ENCODE assay signal across 32 mouse cellular contexts in genomic region chr10:87284296-87284695, GRCm38 (mm10).
A peak's percentile ranks its signal among the peaks of the same experiment; 100 is the strongest.
DNase-seq lines count a peak whose midpoint lies in the region; ATAC-seq and TF ChIP-seq lines count a peak whose summit lies in the region.
"Had no signal": no experiment of that assay in that cellular context is flagged by ENCODE, and none has a peak within 500 bp of the region (broad histone marks: within the 10 kb centered on the region; RNA-seq: fewer than 3 reads in every experiment).

No protein-coding gene starts in this region.

- H3K27ac ChIP-seq in forebrain, embryonic 15.5 days (replicated peaks), result no peak overlapping the region
- H3K27ac ChIP-seq in forebrain, embryonic 11.5 days (ENCODE audit: low read depth, low read length), result no peak overlapping the region
- H3K27ac ChIP-seq: embryonic facial prominence, embryonic 10.5 days; embryonic facial prominence, embryonic 15.5 days; hindbrain, embryonic 15.5 days; intestine, embryonic 15.5 days; kidney, postnatal 0 days; limb, embryonic 12.5 days; liver, embryonic 15.5 days; midbrain, embryonic 10.5 days; neural tube, embryonic 13.5 days had no signal

- TF ChIP-seq POLR2A in brain, embryonic 14.5 days (IDR thresholded peaks at IDR 0.05; ENCODE audit: borderline replicate concordance, extremely low read depth, insufficient read depth, insufficient read length, poor library complexity, severe bottlenecking), result no peak

- 0 out of 2 replicates have a peak, but pooled peaks cover 3% of the 10 kb centered on the region for H3K4me1 ChIP-seq in forebrain, embryonic 15.5 days
- H3K4me1 ChIP-seq in forebrain, embryonic 11.5 days (replicated peaks; ENCODE audit: control insufficient read depth, insufficient read depth, low read length), result no peaks in the 10 kb centered on the region
- H3K4me1 ChIP-seq: embryonic facial prominence, embryonic 10.5 days; embryonic facial prominence, embryonic 15.5 days; hindbrain, embryonic 15.5 days; intestine, embryonic 15.5 days; limb, embryonic 12.5 days; liver, embryonic 15.5 days; midbrain, embryonic 10.5 days; neural tube, embryonic 13.5 days had no signal

- H3K4me2 ChIP-seq in forebrain, embryonic 15.5 days (replicated peaks), result no peak overlapping the region
- no peak overlapping the region for H3K4me2 ChIP-seq in forebrain, embryonic 11.5 days (ENCODE audit: low read depth, low read length, severe bottlenecking)
- H3K4me2 ChIP-seq: embryonic facial prominence, embryonic 15.5 days; heart, embryonic 11.5 days; hindbrain, embryonic 15.5 days; intestine, embryonic 15.5 days; limb, embryonic 12.5 days; liver, embryonic 15.5 days; lung, embryonic 14.5 days; neural tube, embryonic 13.5 days had no signal

- H3K9ac ChIP-seq in forebrain, embryonic 15.5 days (replicated peaks), result no peak overlapping the region
- no peak overlapping the region for H3K9ac ChIP-seq in forebrain, embryonic 11.5 days (ENCODE audit: low read length)
- H3K9ac ChIP-seq: embryonic facial prominence, embryonic 15.5 days; hindbrain, embryonic 15.5 days; intestine, embryonic 15.5 days; limb, embryonic 12.5 days; liver, embryonic 15.5 days; lung, embryonic 14.5 days; neural tube, embryonic 13.5 days had no signal

- 67% methylated on average over 2 of the region's 2 CpGs for WGBS in forebrain, embryonic 15.5 days
- WGBS in forebrain, embryonic 11.5 days, result 88% methylated on average over 2 of the region's 2 CpGs

- H3K9me3 ChIP-seq in forebrain, embryonic 15.5 days, result no peaks in the 10 kb centered on the region
- no peaks in the 10 kb centered on the region for H3K9me3 ChIP-seq in forebrain, embryonic 11.5 days (ENCODE audit: control insufficient read depth, low read length)
- H3K9me3 ChIP-seq: embryonic facial prominence, embryonic 10.5 days; embryonic facial prominence, embryonic 15.5 days; hindbrain, embryonic 15.5 days; intestine, embryonic 15.5 days; limb, embryonic 12.5 days; liver, embryonic 15.5 days; midbrain, embryonic 10.5 days; neural tube, embryonic 13.5 days had no signal

- no peak overlapping the region for H3K4me3 ChIP-seq in forebrain, embryonic 15.5 days
- H3K4me3 ChIP-seq in forebrain, embryonic 11.5 days (ENCODE audit: low read depth, low read length), result no peak overlapping the region
- H3K4me3 ChIP-seq: embryonic facial prominence, embryonic 10.5 days; embryonic facial prominence, embryonic 15.5 days; hindbrain, embryonic 15.5 days; intestine, embryonic 15.5 days; limb, embryonic 12.5 days; liver, embryonic 15.5 days; midbrain, embryonic 10.5 days; myocyte; neural tube, embryonic 13.5 days had no signal

- no peak for DNase-seq in forebrain, embryonic 11.5 days (ENCODE audit: low spot score)
- peak; percentile 10 for DNase-seq in layer of hippocampus, adult 8-10 months (ENCODE audit: low spot score in 2 of 2)
- DNase-seq in layer of hippocampus, postnatal 25 days (ENCODE audit: extremely low spot score in 1 of 2, low spot score in 1 of 2), result no peak
- peak; percentile 12 for DNase-seq in brain, adult 2 months (ENCODE audit: low read depth, low spot score)
- DNase-seq in brain, embryonic 14.5 days (ENCODE audit: low read depth), result peak; percentile 71
- DNase-seq in lung, postnatal 25 days (ENCODE audit: low spot score), result no peak
- DNase-seq: adrenal gland, postnatal 25 days; B cell, adult 2 months; cerebellum, adult 11 months; cerebellum, adult 9-11 months; gastrocnemius, postnatal 25 days; heart, adult 18-20 months; heart, postnatal 36 days; kidney, adult 2 months; kidney, postnatal 4 days; lung, embryonic 14.5 days; lung, postnatal 14 days; right cerebral cortex, postnatal 14 days; thymus, postnatal 4 days had no signal

- H3K27me3 ChIP-seq in forebrain, embryonic 15.5 days, result no peaks in the 10 kb centered on the region
- H3K27me3 ChIP-seq in forebrain, embryonic 11.5 days (ENCODE audit: control insufficient read depth, insufficient read depth, low read length), result no peaks in the 10 kb centered on the region
- H3K27me3 ChIP-seq: embryonic facial prominence, embryonic 15.5 days; hindbrain, embryonic 15.5 days; intestine, embryonic 15.5 days; limb, embryonic 12.5 days; liver, embryonic 15.5 days; neural tube, embryonic 13.5 days had no signal

- ATAC-seq in forebrain, embryonic 15.5 days (replicated peaks), result 0 out of 2 replicates have a peak, but pooled peaks have one; percentile 35
- ATAC-seq in forebrain, embryonic 11.5 days (replicated peaks; ENCODE audit: low FRiP score), result no peak
- ATAC-seq: intestine, embryonic 15.5 days; midbrain, embryonic 16.5 days had no signal

- TF ChIP-seq CTCF in brain, embryonic 14.5 days (IDR thresholded peaks at IDR 0.05; ENCODE audit: borderline replicate concordance, extremely low read depth, insufficient read depth, insufficient read length), result no peak

- H3K36me3 ChIP-seq in forebrain, embryonic 15.5 days, result no peaks in the 10 kb centered on the region
- H3K36me3 ChIP-seq in forebrain, embryonic 11.5 days (ENCODE audit: control insufficient read depth, insufficient read depth, low read length), result no peaks in the 10 kb centered on the region
- H3K36me3 ChIP-seq: embryonic facial prominence, embryonic 10.5 days; embryonic facial prominence, embryonic 15.5 days; hindbrain, embryonic 15.5 days; intestine, embryonic 15.5 days; limb, embryonic 12.5 days; liver, embryonic 15.5 days; midbrain, embryonic 10.5 days; neural tube, embryonic 13.5 days had no signal

Comparison
In these comparisons a context has a peak if more than half of its experiments do, and no peak if none do; other contexts are left out.
1. DNase-seq: peak in layer of hippocampus, adult 8-10 months (2 of 2), brain, adult 2 months (single experiment) and brain, embryonic 14.5 days (single experiment); none in forebrain, embryonic 11.5 days (single experiment), layer of hippocampus, postnatal 25 days (0 of 2) and lung, postnatal 25 days (single experiment).